Mouse (Mus musculus): ENCODE measurements around the gene Nynrin. TPM values are rescaled to one million over a fixed set of nuclear protein-coding genes. Genes with fewer than 3 reads are reported as not detected.

The Nynrin gene
- total RNA-seq (2021): 10 to 100 TPM; 13.6 to 15.8 TPM
- long read RNA-seq, experiment 1, partial matches to known transcripts: 0 of 1 reads
- long read RNA-seq, experiment 1, other reads (novel, unspliced or antisense): 1 of 1 reads
- long read RNA-seq, experiment 2, partial matches to known transcripts: 0 of 2 reads
- long read RNA-seq, experiment 2, other reads (novel, unspliced or antisense): 2 of 2 reads

DNA sequence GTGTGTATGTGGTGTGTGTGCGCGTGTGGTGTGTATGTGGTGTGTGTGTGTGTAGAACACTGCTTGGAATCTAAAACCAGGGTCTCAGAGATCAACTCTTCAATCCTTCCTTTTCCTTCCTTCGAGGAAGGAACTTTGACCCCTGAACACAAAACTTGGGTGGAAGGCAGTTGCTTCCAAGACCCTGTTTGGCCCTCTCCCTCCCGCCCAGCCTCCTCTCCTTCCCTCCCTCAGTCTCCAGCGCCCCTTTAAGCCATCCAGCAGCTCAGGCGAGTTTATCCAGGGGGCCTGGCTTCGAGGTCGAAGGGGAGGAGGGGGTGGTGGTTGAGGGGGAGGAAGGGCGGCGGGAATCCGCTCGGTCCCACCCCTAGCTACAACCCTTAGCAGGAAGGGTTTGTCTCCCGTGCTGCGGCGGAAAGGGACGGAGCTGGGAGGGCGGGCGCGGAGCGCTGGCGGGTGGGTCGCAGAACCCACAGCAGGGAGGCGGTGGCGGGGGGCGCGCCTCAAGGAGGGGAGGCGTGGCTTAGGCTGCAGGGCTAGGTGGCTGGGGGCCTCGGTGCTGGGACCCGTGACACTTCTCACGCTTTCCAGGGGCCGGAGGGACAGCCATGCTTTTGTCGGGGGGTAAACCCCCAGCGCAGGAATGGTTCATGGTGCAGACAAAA is at the start of gene Nynrin:
Nynrin (plus strand) TSS at position 390 of the 665 bp plus-strand sequence.
- peak; percentile 83 to 84 for DNase-seq
- intact Hi-C loops (cut with DNase I): loop anchor here (2.0 kb wide), 1 partner anchor 31 kb away; the partner anchor contains the start of gene Nfatc4

DNA sequence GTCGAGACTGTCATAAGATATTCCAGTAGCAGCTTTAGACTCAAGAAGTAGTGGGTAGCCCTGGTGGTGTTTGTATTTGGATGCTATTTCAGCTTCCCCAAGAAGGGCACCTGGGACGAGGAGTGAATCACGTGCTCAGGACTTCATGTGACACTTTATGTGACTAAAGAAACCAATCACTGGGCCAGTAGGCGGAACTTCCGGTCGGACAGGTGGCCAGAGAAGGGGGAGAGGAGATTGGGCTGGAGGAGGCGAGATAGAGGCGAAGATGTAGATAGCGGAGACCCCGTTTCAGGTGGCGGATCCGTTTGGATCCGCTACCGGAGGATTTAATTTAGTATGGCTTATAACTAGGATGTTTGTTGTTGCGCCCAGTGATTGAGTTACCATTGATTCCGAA is 38.9 kb upstream of the Nynrin start:
- intact Hi-C loops (cut with DNase I): no loop called here
- DNase-seq: peak; percentile 45 to 65

DNA sequence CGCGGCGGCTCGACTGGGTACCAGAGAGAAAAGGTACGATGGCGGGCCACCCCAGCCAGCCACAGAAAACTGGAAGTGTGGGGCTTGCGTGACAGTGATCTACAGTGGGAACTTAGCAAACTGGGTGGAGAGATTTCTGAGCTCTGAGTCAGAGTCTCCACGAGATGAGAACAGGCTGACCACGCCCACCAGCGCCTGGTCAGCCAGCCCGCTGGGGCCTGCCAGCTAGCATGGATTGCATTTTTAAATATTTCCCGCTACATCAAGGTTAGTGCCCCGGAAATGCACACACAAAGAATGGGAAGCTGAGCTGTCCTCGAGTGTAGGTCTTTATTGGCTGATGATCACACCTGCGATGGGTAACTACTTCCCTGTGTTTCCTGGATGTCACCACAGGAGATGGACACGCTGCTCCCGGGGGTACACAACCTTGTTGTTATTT is 38.5 kb upstream of the Nynrin start:
- intact Hi-C loops (cut with DNase I): no loop called here
- DNase-seq: peak; percentile 51 to 69

DNA sequence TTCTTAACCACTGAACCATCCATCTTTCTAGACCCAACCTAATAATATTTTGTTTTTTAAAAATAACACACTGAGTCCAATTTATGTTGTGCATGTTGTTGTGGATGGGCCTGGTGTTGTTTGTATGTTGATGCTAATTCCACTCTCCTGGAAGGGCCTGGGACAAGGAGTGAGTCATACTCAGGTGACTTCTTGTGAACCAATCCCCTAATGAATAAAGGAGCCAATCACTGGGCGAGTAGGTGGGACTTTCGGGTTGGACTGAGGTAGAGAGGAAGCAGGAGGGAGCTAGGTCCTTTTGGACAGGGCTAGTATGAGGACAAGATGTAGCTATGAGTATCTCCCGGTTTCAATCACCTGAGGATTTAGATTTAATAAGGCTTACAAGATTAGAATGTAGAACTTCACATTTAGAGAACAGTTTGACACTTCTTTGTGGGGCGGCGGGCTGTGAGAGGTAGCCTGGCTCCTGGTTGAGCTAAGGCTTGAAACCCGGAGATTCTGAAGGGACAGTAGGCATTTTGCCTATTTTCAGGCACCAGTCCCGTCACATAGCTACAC is 33.9 kb upstream of the Nynrin start:
- intact Hi-C loops (cut with DNase I): no loop called here
- no peak for DNase-seq

DNA sequence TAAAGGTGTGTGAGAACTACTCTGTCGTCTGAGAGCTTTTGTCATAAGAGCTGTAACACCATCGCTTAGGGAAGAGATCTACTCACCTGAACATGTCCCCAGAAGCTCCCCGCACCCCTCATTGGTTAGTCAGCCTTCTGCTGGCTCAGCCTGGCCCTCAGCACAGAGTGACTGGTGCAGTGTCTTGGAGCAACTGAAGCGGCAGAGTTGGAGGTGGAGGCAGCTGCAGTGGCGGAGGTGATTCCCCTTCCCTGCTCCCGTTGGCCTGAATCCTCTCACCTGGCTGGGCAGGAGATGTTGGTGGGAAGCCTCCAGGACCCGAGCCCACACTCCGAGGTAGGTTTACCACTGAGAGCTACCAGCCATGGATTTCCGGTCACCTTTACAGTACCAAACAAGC is 33.2 kb upstream of the Nynrin start:
- no peak for DNase-seq
- intact Hi-C loops (cut with DNase I): no loop called here

GRCm38 (mm10) chr14:55822435-55822990 is 31.3 kb upstream of the Nynrin start:
- intact Hi-C loops (cut with DNase I): loop anchor here (1.0 to 2.0 kb wide), 4 partner anchors 32 to 96 kb away; partner anchors contain the start of genes Adcy4 and Nynrin
- DNase-seq: peak; percentile 83 to 90

- peak; percentile 89 to 90 for DNase-seq
- intact Hi-C loops (cut with DNase I): loop anchor here (1.0 to 2.0 kb wide), 4 partner anchors 32 to 95 kb away; partner anchors contain the start of genes Adcy4 and Nynrin
Observed at GRCm38 (mm10) chr14:55822991-55823762, 30.6 kb upstream of the Nynrin start, which contains the start of gene Nfatc4. Gene Nfatc4 (plus strand): TSS chr14:55823144.

DNA sequence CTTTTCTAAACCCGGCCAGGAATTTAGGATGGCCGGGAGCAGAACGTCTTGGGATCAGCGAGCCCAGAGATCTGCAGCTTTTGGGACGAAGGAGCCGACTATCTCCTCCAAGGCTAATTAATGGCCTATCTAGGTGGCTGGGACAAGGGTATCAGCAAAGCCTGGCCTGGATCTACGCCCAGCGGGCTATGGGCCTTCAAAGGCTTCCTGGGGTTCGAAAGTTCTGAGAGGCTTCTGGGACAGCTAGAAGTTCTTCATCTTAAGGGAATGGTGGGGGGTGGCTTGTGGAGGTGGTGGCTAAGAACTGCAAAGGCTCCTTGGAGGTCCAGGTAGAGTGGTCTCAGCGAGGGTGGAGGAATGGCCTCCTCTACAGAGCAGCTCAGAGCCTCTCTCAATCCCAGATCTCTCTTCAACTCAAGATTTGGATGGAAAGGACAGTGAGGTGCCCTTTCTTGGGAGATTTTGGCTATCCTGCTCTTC is 29.8 kb upstream of the Nynrin start:
- intact Hi-C loops (cut with DNase I): no loop called here
- DNase-seq: peak; percentile 55 to 58

GRCm38 (mm10) chr14:55824481-55825215 is 29.2 kb upstream of the Nynrin start:
- DNase-seq: peak; percentile 45 to 57
- intact Hi-C loops (cut with DNase I): no loop called here

DNA sequence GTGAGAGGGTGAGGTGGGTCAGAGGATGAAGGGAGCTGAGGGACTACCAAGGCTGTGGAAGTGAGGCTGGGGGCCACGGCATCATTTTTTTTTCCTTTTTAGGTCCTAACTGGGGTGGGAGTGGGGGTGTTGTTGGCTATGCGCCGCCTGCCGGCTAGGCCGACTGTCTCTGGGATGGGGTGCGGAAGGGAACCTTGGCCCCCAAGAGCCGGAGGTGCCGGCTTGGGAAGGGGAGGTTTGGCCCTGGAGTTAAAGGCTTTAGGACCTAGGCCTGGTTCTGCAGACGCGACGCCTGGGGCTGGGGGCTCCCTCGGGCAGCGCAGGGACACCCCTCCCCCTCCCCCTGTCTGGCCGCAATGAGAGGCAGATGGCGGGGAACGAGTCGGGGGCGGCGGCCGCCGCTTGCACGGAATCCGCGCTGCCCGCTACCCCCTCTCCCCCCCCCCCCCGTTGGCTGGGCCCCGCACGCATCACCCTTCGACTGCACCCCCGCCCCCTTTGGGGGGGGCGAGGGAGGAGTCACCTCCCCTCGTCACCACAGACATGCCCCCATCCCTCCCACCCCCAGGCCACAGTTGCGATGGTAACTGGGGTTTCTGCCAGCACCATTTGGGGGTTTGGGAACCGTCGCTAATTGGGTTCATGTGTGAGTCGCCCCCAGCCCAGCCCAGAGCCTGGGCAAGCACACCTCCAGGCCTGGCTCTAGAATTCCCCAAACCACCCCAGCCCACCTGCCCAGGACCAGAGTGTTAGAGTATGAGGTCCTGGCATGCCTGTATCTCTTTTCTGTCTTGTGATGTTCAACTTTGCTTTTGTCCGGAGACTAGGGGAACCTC is 28.4 kb upstream of the Nynrin start:
- intact Hi-C loops (cut with DNase I): no loop called here
- DNase-seq: peak; percentile 43 to 55

DNA sequence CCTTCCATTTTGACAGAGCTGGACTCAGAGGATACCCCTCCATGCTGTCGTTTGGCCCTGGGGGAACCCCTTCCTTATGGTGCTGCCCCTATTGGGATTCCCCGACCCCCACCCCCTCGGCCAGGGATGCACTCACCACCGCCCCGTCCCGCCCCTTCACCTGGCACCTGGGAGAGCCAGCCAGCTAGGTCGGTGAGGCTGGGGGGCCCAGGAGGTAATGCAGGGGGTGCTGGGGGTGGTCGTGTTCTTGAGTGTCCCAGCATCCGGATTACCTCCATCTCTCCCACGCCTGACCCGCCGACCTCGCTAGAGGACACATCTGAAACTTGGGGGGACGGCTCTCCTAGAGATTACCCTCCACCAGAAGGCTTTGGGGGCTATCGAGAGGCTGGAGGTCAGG is 27.7 kb upstream of the Nynrin start:
- peak in 1 of 2 experiments; percentile 6 for DNase-seq
- intact Hi-C loops (cut with DNase I): no loop called here

DNA sequence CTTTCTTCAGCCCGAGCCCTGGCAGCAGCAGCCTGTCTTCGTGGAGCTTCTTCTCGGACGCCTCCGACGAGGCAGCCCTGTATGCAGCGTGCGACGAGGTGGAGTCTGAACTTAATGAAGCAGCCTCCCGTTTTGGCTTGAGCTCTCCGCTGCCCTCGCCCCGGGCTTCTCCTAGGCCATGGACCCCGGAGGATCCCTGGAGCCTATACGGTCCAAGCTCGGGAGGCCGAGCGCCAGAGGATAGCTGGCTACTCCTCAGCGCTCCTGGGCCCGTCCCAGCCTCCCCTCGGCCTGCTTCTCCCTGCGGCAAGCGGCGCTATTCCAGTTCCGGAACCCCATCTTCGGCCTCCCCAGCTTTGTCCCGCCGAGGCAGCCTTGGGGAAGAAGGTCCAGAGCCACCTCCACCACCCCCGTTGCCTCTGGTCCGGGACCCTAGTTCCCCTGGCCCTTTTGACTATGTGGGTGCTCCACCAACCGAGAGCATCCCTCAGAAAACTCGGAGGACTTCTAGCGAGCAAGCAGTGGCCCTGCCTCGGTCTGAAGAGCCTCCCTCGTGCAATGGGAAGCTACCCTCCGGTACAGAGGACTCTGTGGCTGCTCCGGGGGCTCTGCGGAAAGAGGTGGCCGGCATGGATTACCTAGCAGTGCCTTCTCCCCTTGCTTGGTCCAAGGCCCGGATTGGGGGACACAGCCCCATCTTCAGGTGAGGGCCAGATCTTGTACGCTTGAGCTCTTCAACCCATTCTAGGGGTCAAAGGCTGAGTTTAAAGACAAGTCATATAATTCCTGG is 27.1 kb upstream of the Nynrin start:
- DNase-seq: peak in 1 of 2 experiments; percentile 28
- intact Hi-C loops (cut with DNase I): no loop called here

DNA sequence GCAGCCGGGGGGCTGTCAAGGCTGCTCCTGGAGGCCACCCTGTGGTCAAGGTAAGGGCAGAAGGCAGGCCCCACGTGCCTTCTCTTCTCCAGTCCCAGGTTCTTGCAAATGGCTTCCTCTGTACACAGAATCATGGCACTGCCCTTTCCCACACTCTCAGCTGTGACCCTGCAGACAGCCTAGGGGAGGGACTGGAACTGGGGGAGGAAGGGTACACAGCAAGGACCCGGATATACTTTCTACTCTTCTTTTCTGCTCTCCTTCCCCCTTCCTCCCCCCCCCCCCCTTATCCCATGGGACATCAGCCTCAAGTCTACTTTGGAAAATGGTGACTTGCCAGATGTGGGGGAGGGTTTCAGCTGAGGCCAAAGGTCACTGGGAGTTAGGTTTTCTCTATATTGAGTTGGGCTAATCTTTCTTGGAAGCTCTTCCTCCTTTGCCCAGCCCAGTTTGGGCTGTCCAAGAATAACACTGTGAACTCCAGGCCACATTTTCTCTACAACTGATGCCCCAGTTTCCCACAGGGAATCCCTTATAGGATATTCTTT is 25.0 kb upstream of the Nynrin start:
- intact Hi-C loops (cut with DNase I): no loop called here
- peak in 1 of 2 experiments; percentile 42 for DNase-seq

GRCm38 (mm10) chr14:55829854-55830253 is 24.0 kb upstream of the Nynrin start:
- intact Hi-C loops (cut with DNase I): no loop called here
- no peak for DNase-seq

GRCm38 (mm10) chr14:55830331-55830730 is 23.5 kb upstream of the Nynrin start:
- DNase-seq: no peak

DNA sequence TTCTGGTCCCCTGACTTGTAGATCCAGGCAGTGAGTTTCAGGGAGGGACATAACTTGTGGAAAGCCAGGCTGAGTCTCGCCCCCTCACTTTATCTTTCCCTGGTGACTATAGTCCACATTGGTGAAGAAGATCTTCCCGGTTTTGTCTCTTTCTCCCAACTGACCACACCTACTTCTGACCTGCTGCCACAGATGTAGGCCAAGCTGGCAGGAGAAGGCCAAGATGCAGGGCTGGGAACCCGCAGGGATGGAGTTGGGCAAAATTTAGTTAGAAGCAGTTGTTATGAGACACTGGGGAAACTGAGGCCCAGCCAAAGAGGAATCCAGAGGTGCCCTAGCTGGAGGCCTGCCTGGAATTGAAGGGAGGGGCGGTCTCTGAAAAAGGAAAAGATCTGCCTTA is 20.7 kb upstream of the Nynrin start:
- no peak for DNase-seq

More at GRCm38 (mm10) chr14:55830331-55830730, 23.5 kb upstream of the Nynrin start:
- intact Hi-C loops (cut with DNase I): no loop called here

DNA sequence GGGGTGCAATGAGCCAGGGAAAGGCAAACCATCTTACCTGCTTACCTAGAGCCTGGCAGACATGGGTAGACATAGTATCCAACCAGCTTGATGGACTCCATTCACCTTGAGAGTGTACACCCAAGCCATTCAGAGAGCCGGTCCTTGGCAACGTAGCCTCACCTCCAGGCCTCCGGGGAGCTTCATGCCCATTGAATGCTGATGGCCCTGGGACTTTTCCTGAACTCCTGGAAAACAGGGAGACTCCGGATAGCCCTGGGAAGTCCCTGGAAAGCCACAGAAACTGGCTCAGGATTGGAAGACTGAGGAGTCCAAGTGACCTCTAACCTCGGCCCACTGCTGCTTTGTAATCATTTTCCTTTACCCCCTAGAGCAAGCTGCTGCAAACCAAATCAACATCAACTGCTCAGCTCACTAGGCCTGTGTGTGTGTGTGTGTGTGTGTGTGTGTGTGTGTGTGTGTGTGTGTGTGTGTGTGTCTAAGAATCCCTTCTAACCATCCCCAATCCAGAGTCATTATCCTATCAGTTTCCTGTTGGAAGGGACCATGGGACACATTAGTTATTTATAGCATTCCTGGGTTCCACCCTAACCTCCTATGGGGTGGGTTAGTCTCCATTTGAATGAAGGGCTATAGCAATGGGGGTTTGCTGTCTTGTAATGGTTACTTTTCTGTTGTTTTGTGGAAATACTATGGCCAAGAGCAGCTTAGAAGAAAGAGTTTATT is 18.8 kb upstream of the Nynrin start:
- intact Hi-C loops (cut with DNase I): no loop called here

More for the DNA sequence above, 20.7 kb upstream of the Nynrin start:
- intact Hi-C loops (cut with DNase I): no loop called here

More for the DNA sequence above, 18.8 kb upstream of the Nynrin start:
- DNase-seq: no peak
